Mouse (Mus musculus) brain, adult 2 months (tissue): ENCODE data around the gene Rab31.
"Not testable (repeated sequence)": the region's sequence is repeated elsewhere in the genome, so short reads cannot be mapped to it uniquely, and the experiment has no call there.

Experiments
- DNase-seq: peaks from one replicate; pipeline ENCODE4 v3.0.0; 2011; ENCODE audit warnings: low read depth, low spot score

The Rab31 gene

DNA sequence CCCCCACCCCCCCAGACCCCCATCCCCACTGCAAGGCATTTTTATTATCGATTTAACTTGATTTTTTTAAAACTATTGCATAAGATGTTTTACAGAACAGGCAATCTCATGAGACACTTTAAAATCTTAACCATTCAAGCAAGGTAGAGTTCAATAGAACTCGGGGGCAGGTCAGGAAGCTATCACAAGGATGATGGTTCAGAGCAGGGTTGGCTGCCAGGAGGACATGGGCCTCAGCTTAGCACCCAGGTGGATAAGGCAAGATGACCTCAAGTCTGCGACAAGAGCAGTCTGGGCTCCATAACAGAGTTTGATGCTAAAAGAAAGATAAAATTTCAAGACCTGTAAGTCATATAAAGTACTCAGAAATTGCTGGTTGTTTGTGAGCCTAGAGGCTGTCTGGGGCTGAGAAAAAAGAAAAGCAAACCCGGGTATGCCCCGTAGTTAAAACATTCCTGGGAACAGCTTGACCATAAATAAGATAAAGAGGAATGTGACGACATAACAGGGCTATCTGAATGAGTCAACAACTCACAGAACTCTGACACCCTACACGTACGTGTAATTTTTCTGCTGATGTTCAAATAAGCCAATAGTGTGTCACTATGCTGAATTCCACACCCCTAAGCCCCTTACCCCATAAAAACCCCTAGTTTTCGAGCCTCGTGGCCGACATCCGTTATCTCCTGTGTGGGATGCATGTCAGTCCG, 143.6 kb downstream of the Rab31 start:
- not testable (repeated sequence) for DNase-seq

GRCm38 (mm10) chr17:65626301-65626700, 146.3 kb downstream of the Rab31 start:
- no peak for DNase-seq

DNA sequence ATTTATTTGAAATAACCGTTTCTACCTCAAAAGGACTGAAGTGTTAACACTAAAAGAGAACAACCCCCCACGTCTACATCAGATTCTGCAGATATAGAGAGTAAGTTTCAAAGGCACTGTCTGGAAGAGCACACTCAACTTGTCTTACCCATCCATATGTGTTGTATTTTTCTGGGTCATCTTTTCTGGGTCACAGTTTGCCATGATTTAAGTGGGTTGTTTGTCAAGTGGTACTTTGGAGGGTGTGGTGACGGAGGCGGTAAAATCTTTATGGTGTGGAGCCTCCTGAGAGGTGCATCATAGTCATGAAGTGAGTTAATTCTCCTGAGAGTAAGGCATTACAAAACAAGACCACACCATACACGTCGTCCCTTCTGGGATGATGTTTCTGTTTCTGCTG, 147.0 kb downstream of the Rab31 start:
- peak; percentile 43 for DNase-seq

GRCm38 (mm10) chr17:65623130-65623529, 149.4 kb downstream of the Rab31 start:
- no peak for DNase-seq

- peak; percentile 46 for DNase-seq
These were observed 154.1 kb downstream of the Rab31 start for GRCm38 (mm10) chr17:65618431-65618830.

- DNase-seq: no peak
These were observed 156.9 kb downstream of the Rab31 start for GRCm38 (mm10) chr17:65615678-65616077.

DNA sequence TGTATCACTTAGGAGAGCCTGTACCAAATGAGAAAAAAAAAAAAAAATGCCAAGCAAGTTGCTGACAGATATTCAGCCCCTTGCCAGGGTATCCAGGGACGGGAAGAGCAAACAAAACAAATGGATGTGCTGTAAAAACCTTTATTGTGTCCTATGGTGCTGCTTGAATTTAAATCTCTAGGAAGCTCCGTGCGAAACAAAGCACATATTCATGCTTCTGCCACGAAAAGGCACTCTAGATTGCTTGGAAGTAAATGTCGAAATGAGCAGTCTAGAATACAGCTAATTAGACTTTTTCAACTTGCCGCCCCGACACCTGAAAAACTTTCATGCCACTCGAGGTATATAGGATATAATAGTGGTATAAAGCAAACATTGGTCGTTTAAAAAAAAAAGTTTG, 158.1 kb downstream of the Rab31 start:
- DNase-seq: no peak

GRCm38 (mm10) chr17:65613463-65614412, 158.8 kb downstream of the Rab31 start, which contains the start of gene Vapa:
Gene Vapa (minus strand): TSS chr17:65613555.
- DNase-seq: peak; percentile 99

DNA sequence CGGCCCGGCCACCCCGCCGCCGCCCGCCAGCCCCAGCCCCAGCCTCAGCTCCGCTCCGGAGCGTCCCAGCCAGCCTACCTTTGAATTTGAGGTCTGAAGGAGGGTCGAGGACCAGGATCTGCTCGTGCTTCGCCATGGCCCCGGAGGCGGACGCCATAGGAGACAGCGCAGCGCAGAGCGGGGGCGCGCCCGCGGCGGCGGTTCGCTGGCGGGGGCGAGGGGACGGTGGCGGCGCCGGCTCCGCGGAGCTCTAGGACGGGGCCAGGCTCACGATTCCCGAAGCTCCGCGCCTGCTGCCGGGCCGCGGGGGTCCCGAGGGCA, 159.4 kb downstream of the Rab31 start:
- DNase-seq: no peak

GRCm38 (mm10) chr17:65612391-65613141, 160.0 kb downstream of the Rab31 start:
- DNase-seq: peak; percentile 43

- no peak for DNase-seq
These were observed 160.8 kb downstream of the Rab31 start for GRCm38 (mm10) chr17:65611721-65612120.

DNA sequence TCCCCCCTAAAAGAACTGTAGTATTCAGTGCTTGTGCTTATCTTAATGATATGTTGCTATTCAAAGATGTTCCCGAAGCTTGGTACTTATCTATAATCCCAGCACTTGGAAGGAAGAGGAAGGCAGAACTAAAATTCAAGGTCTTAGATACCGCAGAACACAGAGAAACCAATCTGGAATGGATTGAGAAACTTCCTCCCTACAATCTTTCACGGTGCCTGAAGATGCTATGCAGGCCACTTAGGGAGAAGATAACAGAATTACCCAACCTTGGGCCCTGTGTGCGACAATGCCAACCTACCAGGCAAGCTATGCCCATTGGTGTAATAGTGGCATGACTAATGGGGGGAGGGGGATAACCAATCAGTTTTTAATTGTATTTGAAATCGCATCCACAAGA, 163.8 kb downstream of the Rab31 start:
- no peak for DNase-seq

- no peak for DNase-seq
These were observed 164.3 kb downstream of the Rab31 start for GRCm38 (mm10) chr17:65608312-65608687.

GRCm38 (mm10) chr17:65607574-65608311, 164.8 kb downstream of the Rab31 start:
- no peak for DNase-seq

DNA sequence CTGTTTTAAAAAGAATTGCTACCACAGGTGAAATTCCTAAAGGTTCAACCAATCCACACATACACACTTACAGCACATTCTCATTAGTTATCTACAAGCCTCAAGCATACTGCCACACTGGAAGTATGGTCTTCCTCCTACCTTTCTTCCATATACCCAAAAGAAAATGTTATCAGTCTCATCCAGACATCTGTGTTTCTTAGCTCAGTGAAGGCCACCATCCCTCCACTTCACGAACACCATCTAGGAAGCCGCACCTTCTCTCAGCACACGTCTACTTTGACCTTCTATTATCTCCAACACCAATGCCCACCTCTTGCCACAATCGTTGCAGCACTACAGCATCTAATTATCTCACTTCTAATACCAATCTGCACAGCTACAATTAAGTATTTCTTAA, 166.5 kb downstream of the Rab31 start:
- DNase-seq: no peak

- DNase-seq: no peak
These were observed 167.7 kb downstream of the Rab31 start for GRCm38 (mm10) chr17:65604892-65605291.

DNA sequence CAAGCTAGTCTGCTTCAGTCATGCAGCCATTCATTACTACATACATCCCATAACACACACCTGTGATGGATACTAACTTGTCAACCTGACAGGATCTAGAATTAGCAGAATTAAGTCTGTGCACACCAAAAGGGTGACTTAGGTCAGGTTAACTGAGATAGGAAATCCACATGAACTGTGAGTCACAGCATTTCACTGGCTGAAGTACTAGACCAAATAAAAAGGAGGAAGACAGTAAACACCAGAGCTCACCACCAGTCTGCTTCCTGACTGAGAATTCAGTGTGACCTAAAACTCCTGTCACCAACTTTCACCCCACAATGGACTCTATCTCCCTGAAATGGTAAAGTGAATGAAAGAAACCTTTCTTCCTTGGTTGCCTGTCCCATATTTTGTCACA, 168.2 kb downstream of the Rab31 start:
- no peak for DNase-seq
